Mouse (Mus musculus): Measurements from ENCODE around the gene Tmem144.

Tmem144 gene

GRCm38 (mm10) chr3:79858221-79858620 is 5.6 kb upstream of the Tmem144 start:
- DNase-seq, result no peak

GRCm38 (mm10) chr3:79857780-79858179 is 5.2 kb upstream of the Tmem144 start:
- DNase-seq, result no peak

- DNase-seq, result no peak
Measured at GRCm38 (mm10) chr3:79852108-79852507, 465 bp downstream of the Tmem144 start.

- no peak for DNase-seq
Measured at GRCm38 (mm10) chr3:79850656-79851055, 1.9 kb downstream of the Tmem144 start.

- DNase-seq, result no peak
Measured at GRCm38 (mm10) chr3:79849621-79850020, 3.0 kb downstream of the Tmem144 start.

GRCm38 (mm10) chr3:79848841-79849240 is 3.7 kb downstream of the Tmem144 start:
- DNase-seq, result no peak

- no peak for DNase-seq
Measured at GRCm38 (mm10) chr3:79846633-79847032, 5.9 kb downstream of the Tmem144 start.

GRCm38 (mm10) chr3:79843999-79844398 is 8.6 kb downstream of the Tmem144 start:
- DNase-seq, result no peak

- peak; percentile 64 to 71 for DNase-seq
Measured at GRCm38 (mm10) chr3:79842616-79843016, 10.0 kb downstream of the Tmem144 start.

- peak in 1 of 2 experiments; percentile 31 for DNase-seq
Measured at GRCm38 (mm10) chr3:79842165-79842564, 10.4 kb downstream of the Tmem144 start.

- DNase-seq, result no peak
Measured at GRCm38 (mm10) chr3:79841475-79841874, 11.1 kb downstream of the Tmem144 start.

GRCm38 (mm10) chr3:79838751-79839150 is 13.8 kb downstream of the Tmem144 start:
- DNase-seq, result peak in 1 of 2 experiments; percentile 53

- no peak for DNase-seq
Measured at GRCm38 (mm10) chr3:79829289-79829688, 23.3 kb downstream of the Tmem144 start.

GRCm38 (mm10) chr3:79825067-79825780 is 27.3 kb downstream of the Tmem144 start:
- DNase-seq, result no peak

- peak; percentile 89 to 91 for DNase-seq
Measured at GRCm38 (mm10) chr3:79823176-79823575, 29.4 kb downstream of the Tmem144 start.

GRCm38 (mm10) chr3:79821131-79821530 is 31.4 kb downstream of the Tmem144 start:
- DNase-seq, result peak; percentile 65 to 70

- no peak for DNase-seq
Measured at GRCm38 (mm10) chr3:79818202-79818995, 34.2 kb downstream of the Tmem144 start.

GRCm38 (mm10) chr3:79816229-79816628 is 36.3 kb downstream of the Tmem144 start:
- no peak for DNase-seq

- DNase-seq, result peak; percentile 83 to 88
Measured at GRCm38 (mm10) chr3:79813814-79814490, 38.6 kb downstream of the Tmem144 start.

- no peak for DNase-seq
Measured at GRCm38 (mm10) chr3:79812042-79812441, 40.5 kb downstream of the Tmem144 start.

GRCm38 (mm10) chr3:79811632-79812031 is 40.9 kb downstream of the Tmem144 start:
- DNase-seq, result no peak

- DNase-seq, result no peak
Measured at GRCm38 (mm10) chr3:79810563-79810962, 42.0 kb downstream of the Tmem144 start.

- peak; percentile 63 to 75 for DNase-seq
Measured at GRCm38 (mm10) chr3:79809180-79809567, 43.4 kb downstream of the Tmem144 start.
